Mouse (Mus musculus): ENCODE measurements at regions not wholly inside any gene's neighbourhood (a gene's known extent, or its start where the extent isn't known, plus 50 kb on each side); places are given as distances from the start of the nearest gene placed in this dataset.

GRCm38 (mm10) chr1:144337572-144337971 is 88.5 kb upstream of the Rgs1 start:
- no peak overlapping the region for H3K4me3 ChIP-seq (ENCODE audit: low read depth, low read length)
- no peaks in the 10 kb centered on the region for H3K9me3 ChIP-seq (ENCODE audit: control insufficient read depth, low read length)
- H3K27me3 ChIP-seq (ENCODE audit: control insufficient read depth, insufficient read depth, low read length) = no peaks in the 10 kb centered on the region
- no peak overlapping the region for H3K4me2 ChIP-seq (ENCODE audit: low read depth)
- no peak overlapping the region for H3K27ac ChIP-seq (ENCODE audit: low read depth, low read length)
- WGBS = 97% methylated on average over 2 of the region's 2 CpGs
- H3K4me1 ChIP-seq (ENCODE audit: control insufficient read depth, insufficient read depth, low read length) = no peaks in the 10 kb centered on the region
- ATAC-seq (ENCODE audit: insufficient read depth, low FRiP score, low TSS enrichment) (no peak), DNase-seq (ENCODE audit: low spot score) (no peak)
- H3K9ac ChIP-seq (ENCODE audit: low read length) = no peak overlapping the region
- no peaks in the 10 kb centered on the region for H3K36me3 ChIP-seq (ENCODE audit: control insufficient read depth, insufficient read depth, low read length)

- Histone ChIP-seq H3K36me3 (ENCODE audit: control insufficient read depth, insufficient read depth, low read length) (no peaks in the 10 kb centered on the region), H3K27me3 (ENCODE audit: control insufficient read depth, insufficient read depth, low read length) (no peaks in the 10 kb centered on the region), H3K9ac (ENCODE audit: low read length) (no peak overlapping the region), H3K4me2 (ENCODE audit: low read depth) (no peak overlapping the region), H3K4me3 (ENCODE audit: low read depth, low read length) (no peak overlapping the region), H3K4me1 (ENCODE audit: control insufficient read depth, insufficient read depth, low read length) (no peaks in the 10 kb centered on the region), H3K9me3 (ENCODE audit: control insufficient read depth, low read length) (no peaks in the 10 kb centered on the region), H3K27ac (ENCODE audit: low read depth, low read length) (no peak overlapping the region)
- ATAC-seq (ENCODE audit: insufficient read depth, low FRiP score, low TSS enrichment) (no peak), DNase-seq (ENCODE audit: low spot score) (no peak)
- WGBS = 85% methylated on average over 8 of the region's 8 CpGs
These were observed 81.5 kb upstream of the Rgs1 start for GRCm38 (mm10) chr1:144330365-144331050.

- H3K27ac ChIP-seq (ENCODE audit: low read depth, low read length) = no peak overlapping the region
- ATAC-seq (ENCODE audit: insufficient read depth, low FRiP score, low TSS enrichment) (no peak), DNase-seq (ENCODE audit: low spot score) (no peak)
- H3K9me3 ChIP-seq (ENCODE audit: control insufficient read depth, low read length) = no peaks in the 10 kb centered on the region
- H3K36me3 ChIP-seq (ENCODE audit: control insufficient read depth, insufficient read depth, low read length) = no peaks in the 10 kb centered on the region
- no peak overlapping the region for H3K4me2 ChIP-seq (ENCODE audit: low read depth)
- H3K4me3 ChIP-seq (ENCODE audit: low read depth, low read length) = no peak overlapping the region
- H3K27me3 ChIP-seq (ENCODE audit: control insufficient read depth, insufficient read depth, low read length) = no peaks in the 10 kb centered on the region
- H3K9ac ChIP-seq (ENCODE audit: low read length) = no peak overlapping the region
- H3K4me1 ChIP-seq (ENCODE audit: control insufficient read depth, insufficient read depth, low read length) = no peaks in the 10 kb centered on the region
- 86% methylated on average over 6 of the region's 6 CpGs for WGBS
These were observed 70.4 kb upstream of the Rgs1 start for GRCm38 (mm10) chr1:144319406-144319805.

GRCm38 (mm10) chr1:144318289-144318688 is 69.2 kb upstream of the Rgs1 start:
- Histone ChIP-seq H3K9ac (ENCODE audit: low read length) (no peak overlapping the region), H3K9me3 (ENCODE audit: control insufficient read depth, low read length) (no peaks in the 10 kb centered on the region), H3K36me3 (ENCODE audit: control insufficient read depth, insufficient read depth, low read length) (no peaks in the 10 kb centered on the region), H3K4me1 (ENCODE audit: control insufficient read depth, insufficient read depth, low read length) (no peaks in the 10 kb centered on the region), H3K4me2 (ENCODE audit: low read depth) (no peak overlapping the region), H3K4me3 (ENCODE audit: low read depth, low read length) (no peak overlapping the region), H3K27me3 (ENCODE audit: control insufficient read depth, insufficient read depth, low read length) (no peaks in the 10 kb centered on the region), H3K27ac (ENCODE audit: low read depth, low read length) (no peak overlapping the region)
- no peak for ATAC-seq (ENCODE audit: insufficient read depth, low FRiP score, low TSS enrichment)
- no peak for DNase-seq (ENCODE audit: low spot score)
- 78% methylated on average over 1 of the region's 1 CpGs for WGBS

GRCm38 (mm10) chr1:144317560-144317959 is 68.5 kb upstream of the Rgs1 start:
- ATAC-seq (ENCODE audit: insufficient read depth, low FRiP score, low TSS enrichment) = no peak

GRCm38 (mm10) chr1:144316251-144316650 is 67.2 kb upstream of the Rgs1 start:
- Histone ChIP-seq H3K4me2 (ENCODE audit: low read depth) (no peak overlapping the region), H3K4me1 (ENCODE audit: control insufficient read depth, insufficient read depth, low read length) (no peaks in the 10 kb centered on the region), H3K27me3 (ENCODE audit: control insufficient read depth, insufficient read depth, low read length) (no peaks in the 10 kb centered on the region), H3K4me3 (ENCODE audit: low read depth, low read length) (no peak overlapping the region), H3K9me3 (ENCODE audit: control insufficient read depth, low read length) (no peaks in the 10 kb centered on the region), H3K27ac (ENCODE audit: low read depth, low read length) (no peak overlapping the region), H3K9ac (ENCODE audit: low read length) (no peak overlapping the region), H3K36me3 (ENCODE audit: control insufficient read depth, insufficient read depth, low read length) (no peaks in the 10 kb centered on the region)
- ATAC-seq (ENCODE audit: insufficient read depth, low FRiP score, low TSS enrichment) (no peak), DNase-seq (ENCODE audit: low spot score) (no peak)
- 89% methylated on average over 2 of the region's 2 CpGs for WGBS

More at GRCm38 (mm10) chr1:144317560-144317959, 68.5 kb upstream of the Rgs1 start:
- WGBS = 93% methylated on average over 3 of the region's 3 CpGs
- no peak overlapping the region for H3K4me3 ChIP-seq (ENCODE audit: low read depth, low read length)
- no peak for DNase-seq (ENCODE audit: low spot score)
- H3K27ac ChIP-seq (ENCODE audit: low read depth, low read length) = no peak overlapping the region
- no peaks in the 10 kb centered on the region for H3K36me3 ChIP-seq (ENCODE audit: control insufficient read depth, insufficient read depth, low read length)
- no peak overlapping the region for H3K4me2 ChIP-seq (ENCODE audit: low read depth)
- no peaks in the 10 kb centered on the region for H3K27me3 ChIP-seq (ENCODE audit: control insufficient read depth, insufficient read depth, low read length)
- no peaks in the 10 kb centered on the region for H3K4me1 ChIP-seq (ENCODE audit: control insufficient read depth, insufficient read depth, low read length)
- H3K9me3 ChIP-seq (ENCODE audit: control insufficient read depth, low read length) = no peaks in the 10 kb centered on the region
- no peak overlapping the region for H3K9ac ChIP-seq (ENCODE audit: low read length)

GRCm38 (mm10) chr1:144314382-144314781 is 65.3 kb upstream of the Rgs1 start:
- DNase-seq (ENCODE audit: low spot score) (no peak), ATAC-seq (ENCODE audit: insufficient read depth, low FRiP score, low TSS enrichment) (no peak)
- Histone ChIP-seq H3K9me3 (ENCODE audit: control insufficient read depth, low read length) (no peaks in the 10 kb centered on the region), H3K4me2 (ENCODE audit: low read depth) (no peak overlapping the region), H3K9ac (ENCODE audit: low read length) (no peak overlapping the region), H3K27me3 (ENCODE audit: control insufficient read depth, insufficient read depth, low read length) (no peaks in the 10 kb centered on the region), H3K27ac (ENCODE audit: low read depth, low read length) (no peak overlapping the region), H3K4me1 (ENCODE audit: control insufficient read depth, insufficient read depth, low read length) (no peaks in the 10 kb centered on the region), H3K36me3 (ENCODE audit: control insufficient read depth, insufficient read depth, low read length) (no peaks in the 10 kb centered on the region), H3K4me3 (ENCODE audit: low read depth, low read length) (no peak overlapping the region)
- 91% methylated on average over 2 of the region's 2 CpGs for WGBS

- no peaks in the 10 kb centered on the region for H3K36me3 ChIP-seq (ENCODE audit: control insufficient read depth, insufficient read depth, low read length)
- no peak for DNase-seq (ENCODE audit: low spot score)
- no peaks in the 10 kb centered on the region for H3K9me3 ChIP-seq (ENCODE audit: control insufficient read depth, low read length)
- H3K27ac ChIP-seq (ENCODE audit: low read depth, low read length) = no peak overlapping the region
- ATAC-seq (ENCODE audit: insufficient read depth, low FRiP score, low TSS enrichment) = no peak
- no peak overlapping the region for H3K9ac ChIP-seq (ENCODE audit: low read length)
- H3K4me2 ChIP-seq (ENCODE audit: low read depth) = no peak overlapping the region
- H3K4me3 ChIP-seq (ENCODE audit: low read depth, low read length) = no peak overlapping the region
- 97% methylated on average over 1 of the region's 1 CpGs for WGBS
- no peaks in the 10 kb centered on the region for H3K4me1 ChIP-seq (ENCODE audit: control insufficient read depth, insufficient read depth, low read length)
- no peaks in the 10 kb centered on the region for H3K27me3 ChIP-seq (ENCODE audit: control insufficient read depth, insufficient read depth, low read length)
These were observed 64.3 kb upstream of the Rgs1 start for GRCm38 (mm10) chr1:144313318-144313717.

- no peak overlapping the region for H3K9ac ChIP-seq (ENCODE audit: low read length)
- H3K4me1 ChIP-seq (ENCODE audit: control insufficient read depth, insufficient read depth, low read length) = no peaks in the 10 kb centered on the region
- WGBS = 75% methylated on average over 3 of the region's 3 CpGs
- no peaks in the 10 kb centered on the region for H3K9me3 ChIP-seq (ENCODE audit: control insufficient read depth, low read length)
- ATAC-seq (ENCODE audit: insufficient read depth, low FRiP score, low TSS enrichment) = no peak
- H3K27me3 ChIP-seq (ENCODE audit: control insufficient read depth, insufficient read depth, low read length) = no peaks in the 10 kb centered on the region
- H3K4me2 ChIP-seq (ENCODE audit: low read depth) = no peak overlapping the region
- no peak for DNase-seq (ENCODE audit: low spot score)
- H3K27ac ChIP-seq (ENCODE audit: low read depth, low read length) = no peak overlapping the region
- H3K36me3 ChIP-seq (ENCODE audit: control insufficient read depth, insufficient read depth, low read length) = no peaks in the 10 kb centered on the region
- H3K4me3 ChIP-seq (ENCODE audit: low read depth, low read length) = no peak overlapping the region
These were observed 60.9 kb upstream of the Rgs1 start for GRCm38 (mm10) chr1:144309901-144310300.

Data from neural tube, embryonic 11.5 days (tissue).